In genomic region chr5:127481416-127481815, GRCm38 (mm10) we compare ENCODE assay signal across 10 mouse cellular contexts.
DNase-seq lines count a peak whose midpoint lies in the region; ATAC-seq and TF ChIP-seq lines count a peak whose summit lies in the region.
"Had no signal": no experiment of that assay in that cellular context is flagged by ENCODE, and none has a peak within 500 bp of the region (broad histone marks: within the 10 kb centered on the region; RNA-seq: fewer than 3 reads in every experiment).

No protein-coding gene starts in this region.

- ATAC-seq in intestine, postnatal 0 days = no peak
- no peak for ATAC-seq in intestine, embryonic 15.5 days
- no peak for ATAC-seq in inflammation-experienced regulatory T-cells, adult 6 months

- 30% methylated on average over 5 of the region's 5 CpGs for WGBS in intestine, postnatal 0 days
- WGBS in intestine, embryonic 15.5 days = 27% methylated on average over 5 of the region's 5 CpGs

- intact Hi-C loops in heart, postnatal 14 days (cut with DNase I) = loop anchor here (5.0 kb wide), 1 partner anchor 244 kb away; no protein-coding TSS in a partner anchor

- H3K4me2 ChIP-seq in intestine, postnatal 0 days (replicated peaks; ENCODE audit: low read depth) = no peak overlapping the region
- no peak overlapping the region for H3K4me2 ChIP-seq in intestine, embryonic 15.5 days (replicated peaks)
- H3K4me2 ChIP-seq: heart, embryonic 15.5 days had no signal

- no peak overlapping the region for H3K4me3 ChIP-seq in intestine, postnatal 0 days (ENCODE audit: low read depth, low read length)
- H3K4me3 ChIP-seq in intestine, embryonic 15.5 days (replicated peaks) = no peak overlapping the region
- H3K4me3 ChIP-seq: heart, embryonic 15.5 days; megakaryocyte, embryonic 14.5 days had no signal

- no peak overlapping the region for H3K9ac ChIP-seq in intestine, postnatal 0 days (ENCODE audit: low read depth, low read length)
- H3K9ac ChIP-seq in intestine, embryonic 15.5 days = no peak overlapping the region
- H3K9ac ChIP-seq: heart, embryonic 15.5 days had no signal

- H3K36me3 ChIP-seq in intestine, postnatal 0 days (ENCODE audit: control insufficient read depth, insufficient read depth) = no peaks in the 10 kb centered on the region
- no peaks in the 10 kb centered on the region for H3K36me3 ChIP-seq in intestine, embryonic 15.5 days
- H3K36me3 ChIP-seq: heart, embryonic 15.5 days had no signal

- DNase-seq in urinary bladder, postnatal 25 days (ENCODE audit: low spot score) = peak; percentile 10
- no peak for DNase-seq in urinary bladder, postnatal 10 days (ENCODE audit: low spot score)
- peak; percentile 84 to 88 for DNase-seq in cerebellum, postnatal 10 days
- peak; percentile 29 to 62 for DNase-seq in heart, postnatal 14 days
- DNase-seq in lung, postnatal 36 days = peak; percentile 71

- no peaks in the 10 kb centered on the region for H3K4me1 ChIP-seq in intestine, postnatal 0 days (replicated peaks; ENCODE audit: control insufficient read depth, insufficient read depth, low read length)
- H3K4me1 ChIP-seq in intestine, embryonic 15.5 days (replicated peaks) = 0 out of 2 replicates have a peak, but pooled peaks cover 10% of the 10 kb centered on the region
- H3K4me1 ChIP-seq: megakaryocyte, embryonic 14.5 days had no signal

- H3K27me3 ChIP-seq in intestine, postnatal 0 days (replicated peaks; ENCODE audit: control insufficient read depth, insufficient read depth, low read length) = no peaks in the 10 kb centered on the region
- H3K27me3 ChIP-seq in intestine, embryonic 15.5 days (replicated peaks) = no peaks in the 10 kb centered on the region
- H3K27me3 ChIP-seq: megakaryocyte, embryonic 14.5 days had no signal

- H3K9me3 ChIP-seq in intestine, postnatal 0 days (ENCODE audit: control insufficient read depth) = no peaks in the 10 kb centered on the region
- no peaks in the 10 kb centered on the region for H3K9me3 ChIP-seq in intestine, embryonic 15.5 days
- H3K9me3 ChIP-seq: heart, embryonic 15.5 days had no signal

- peak; percentile 75 for TF ChIP-seq CTCF in intestine, postnatal 0 days (IDR thresholded peaks at IDR 0.05; ENCODE audit: low read depth)

- no peak overlapping the region for H3K27ac ChIP-seq in intestine, postnatal 0 days (ENCODE audit: low read depth, low read length)
- H3K27ac ChIP-seq in intestine, embryonic 15.5 days = no peak overlapping the region
- H3K27ac ChIP-seq: heart, embryonic 15.5 days had no signal
